Mouse (Mus musculus) hindbrain, postnatal 0 days (tissue): ENCODE data around the gene Rbms1. TPM values are rescaled to one million over a fixed set of nuclear protein-coding genes. Genes with fewer than 3 reads are reported as not detected.

ENCODE experiments used
- ATAC-seq: fragments of 200-750 bp; cut with Nextera tagmentation; 2 replicates; pipeline ENCODE4 v1.8.0; 2017; ENCODE audit warnings: mild to moderate bottlenecking, moderate TSS enrichment, moderate library complexity
- DNase-seq: peaks from one replicate; pipeline ENCODE4 v3.0.0-alpha.2; 2015; ENCODE audit warnings: low spot score
- H3K27ac ChIP-seq: fragments of 300-500 bp; sonication (generic); 2 replicates; pipeline ENCODE4 v1.5.1; 2014; ENCODE audit warnings: mild to moderate bottlenecking
- H3K27me3 ChIP-seq: fragments of 300-500 bp; sonication (generic); 2 replicates; pipeline ENCODE4 v1.6.1; 2014; ENCODE audit warnings: low read length, mixed read lengths; ENCODE audit not compliant: insufficient read depth
- H3K36me3 ChIP-seq: fragments of 300-500 bp; sonication (generic); 2 replicates; pipeline ENCODE4 v1.6.1; 2014; ENCODE audit warnings: low read length, mixed read lengths; ENCODE audit not compliant: insufficient read depth
- H3K4me1 ChIP-seq: fragments of 300-500 bp; sonication (generic); 2 replicates; pipeline ENCODE4 v1.6.1; 2014; ENCODE audit warnings: antibody characterized with exemption, low read length, mixed read lengths; ENCODE audit not compliant: insufficient read depth
- H3K4me2 ChIP-seq: fragments of 300-500 bp; sonication (generic); 2 replicates; pipeline ENCODE4 v1.6.1; 2014; ENCODE audit warnings: low read depth, mild to moderate bottlenecking, low read length, moderate library complexity, mixed read lengths
- H3K4me3 ChIP-seq: fragments of 300-500 bp; sonication (generic); 2 replicates; pipeline ENCODE4 v1.5.1; 2014; ENCODE audit warnings: low read length
- H3K9ac ChIP-seq: fragments of 300-500 bp; sonication (generic); replicated peaks from 2 replicates; pipeline ENCODE4 v1.6.1; 2014; ENCODE audit warnings: mild to moderate bottlenecking, low read length, moderate library complexity, mixed read lengths
- H3K9me3 ChIP-seq: fragments of 300-500 bp; sonication (generic); 2 replicates; pipeline ENCODE4 v1.6.1; 2016; ENCODE audit warnings: low read length, mixed read lengths
- CTCF ChIP-seq: IDR thresholded peaks from 2 replicates; pipeline ENCODE4 v1.5.1; 2016; ENCODE audit warnings: antibody characterized with exemption, control low read depth, low read depth
- WGBS: fragments of 180-500 bp; shearing (Covaris S2); extraction: QIAGEN DNeasy Blood & Tissue Kit; methylation state at CpG from one replicate; pipeline ENCODE4 v1.1.7; 2014; 5-methylcytosine and 5-hydroxymethylcytosine counted together
- polyA plus RNA-seq: library from polyadenylated mRNA; unstranded; fragments of >200 nt; fragmentation: Nextera tagmentation; extraction: Ambion mirVana; gene quantifications from 2 replicates; pipeline ENCODE4 v1.2.1, GENCODE M21; 2015
- total RNA-seq: library from RNA; depleted of rRNA; stranded (reverse); fragments of >200 nt; gene quantifications from 2 replicates; pipeline ENCODE4 v1.2.3, GENCODE M21; 2014

The Rbms1 gene
- total and polyA plus RNA-seq, 2 experiments from 2014 or later: 66.2 to 69.7 TPM

GRCm38 (mm10) chr2:60751274-60751673 lies 211.7 kb downstream of the Rbms1 start:
- no peak overlapping the region for H3K27ac ChIP-seq
- H3K4me3 ChIP-seq: no peak overlapping the region
- WGBS: 92% methylated on average over 9 of the region's 9 CpGs
- TF ChIP-seq CTCF: no peak
- H3K9ac ChIP-seq: no peak overlapping the region
- ATAC-seq (no peak), DNase-seq (no peak)
- no peaks in the 10 kb centered on the region for H3K4me1 ChIP-seq
- no peak overlapping the region for H3K4me2 ChIP-seq
- H3K9me3 ChIP-seq: no peaks in the 10 kb centered on the region
- H3K36me3 ChIP-seq: peaks cover 5% of the 10 kb centered on the region; the same call in 1 of the 2 replicates
- H3K27me3 ChIP-seq: no peaks in the 10 kb centered on the region

DNA sequence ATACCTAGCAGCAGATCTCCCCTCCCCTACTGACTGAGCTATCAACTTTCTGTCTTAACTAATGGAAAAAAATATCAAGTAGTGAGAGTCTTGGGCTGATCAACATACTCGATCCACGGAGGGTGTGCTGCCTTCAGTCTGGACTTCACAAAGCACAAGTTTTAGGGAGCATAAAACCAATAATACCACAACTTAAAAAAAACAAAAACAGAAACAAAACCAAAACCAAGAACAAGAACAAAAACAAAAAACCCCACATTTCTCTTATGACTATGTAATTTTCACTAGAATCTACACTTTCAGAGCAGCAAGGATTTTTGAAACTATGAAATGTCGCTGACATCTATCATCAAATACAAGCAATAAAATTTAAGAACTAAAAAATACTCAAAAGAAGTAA lies 212.4 kb downstream of the Rbms1 start:
- Histone ChIP-seq H3K27me3 (no peaks in the 10 kb centered on the region), H3K9ac (no peak overlapping the region), H3K4me3 (no peak overlapping the region), H3K4me1 (no peaks in the 10 kb centered on the region), H3K4me2 (no peak overlapping the region), H3K9me3 (no peaks in the 10 kb centered on the region), H3K27ac (no peak overlapping the region), H3K36me3 (peaks cover 5% of the 10 kb centered on the region; the same call in 1 of the 2 replicates)
- no peak for ATAC-seq
- 91% methylated on average over 3 of the region's 3 CpGs for WGBS
- no peak for TF ChIP-seq CTCF
- DNase-seq: no peak

DNA sequence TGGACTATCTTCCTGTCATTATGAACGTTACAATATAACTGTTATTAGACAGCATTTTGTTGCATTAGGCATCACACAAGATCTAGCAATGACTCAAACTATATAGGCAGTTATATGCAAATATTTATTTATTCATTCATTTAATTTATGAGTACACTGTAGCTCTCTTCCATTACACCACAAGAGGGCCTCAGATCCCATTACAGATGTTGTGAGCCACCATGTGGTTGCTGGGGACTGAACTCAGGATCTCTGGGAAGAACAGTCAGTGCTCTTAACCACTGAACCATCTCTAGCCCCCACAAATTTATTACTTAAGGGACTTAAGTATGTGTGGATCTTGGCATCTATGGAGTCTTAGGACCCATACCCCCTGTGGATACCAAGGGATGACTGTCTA lies 214.4 kb downstream of the Rbms1 start:
- no peak overlapping the region for H3K9ac ChIP-seq
- H3K4me2 ChIP-seq: no peak overlapping the region
- 91% methylated on average over 1 of the region's 1 CpGs for WGBS
- TF ChIP-seq CTCF: peak; percentile 52
- ATAC-seq (no peak), DNase-seq (no peak)
- H3K9me3 ChIP-seq: no peaks in the 10 kb centered on the region
- H3K27me3 ChIP-seq: no peaks in the 10 kb centered on the region
- H3K27ac ChIP-seq: no peak overlapping the region
- H3K36me3 ChIP-seq: no peaks in the 10 kb centered on the region; the same call in 1 of the 2 replicates
- no peak overlapping the region for H3K4me3 ChIP-seq
- H3K4me1 ChIP-seq: no peaks in the 10 kb centered on the region

GRCm38 (mm10) chr2:60747590-60747989 lies 215.4 kb downstream of the Rbms1 start:
- H3K27me3 ChIP-seq: no peaks in the 10 kb centered on the region
- no peak overlapping the region for H3K27ac ChIP-seq
- TF ChIP-seq CTCF: no peak
- ATAC-seq: peak; percentile 52; the same call in 1 of the 2 replicates
- H3K9ac ChIP-seq: no peak overlapping the region
- no peaks in the 10 kb centered on the region for H3K9me3 ChIP-seq
- H3K4me1 ChIP-seq: no peaks in the 10 kb centered on the region
- H3K4me3 ChIP-seq: no peak overlapping the region
- WGBS: 74% methylated on average over 3 of the region's 3 CpGs
- no peak for DNase-seq
- H3K4me2 ChIP-seq: no peak overlapping the region
- H3K36me3 ChIP-seq: no peaks in the 10 kb centered on the region

GRCm38 (mm10) chr2:60744674-60745073 lies 218.3 kb downstream of the Rbms1 start:
- ATAC-seq: peak; percentile 65
- DNase-seq: peak; percentile 39
- Histone ChIP-seq H3K9me3 (no peaks in the 10 kb centered on the region), H3K36me3 (no peaks in the 10 kb centered on the region), H3K4me3 (no peak overlapping the region), H3K4me2 (no peak overlapping the region), H3K27ac (no peak overlapping the region), H3K9ac (no peak overlapping the region), H3K4me1 (no peaks in the 10 kb centered on the region), H3K27me3 (no peaks in the 10 kb centered on the region)
- 39% methylated on average over 3 of the region's 3 CpGs for WGBS
- TF ChIP-seq CTCF: no peak

GRCm38 (mm10) chr2:60739389-60740137 lies 223.4 kb downstream of the Rbms1 start:
- WGBS: 78% methylated on average over 10 of the region's 10 CpGs
- TF ChIP-seq CTCF: no peak
- Histone ChIP-seq H3K36me3 (no peaks in the 10 kb centered on the region), H3K9me3 (no peaks in the 10 kb centered on the region), H3K27ac (no peak overlapping the region), H3K4me2 (no peak overlapping the region), H3K27me3 (no peaks in the 10 kb centered on the region), H3K4me3 (no peak overlapping the region), H3K9ac (no peak overlapping the region), H3K4me1 (no peaks in the 10 kb centered on the region)
- no peak for ATAC-seq
- DNase-seq: no peak

DNA sequence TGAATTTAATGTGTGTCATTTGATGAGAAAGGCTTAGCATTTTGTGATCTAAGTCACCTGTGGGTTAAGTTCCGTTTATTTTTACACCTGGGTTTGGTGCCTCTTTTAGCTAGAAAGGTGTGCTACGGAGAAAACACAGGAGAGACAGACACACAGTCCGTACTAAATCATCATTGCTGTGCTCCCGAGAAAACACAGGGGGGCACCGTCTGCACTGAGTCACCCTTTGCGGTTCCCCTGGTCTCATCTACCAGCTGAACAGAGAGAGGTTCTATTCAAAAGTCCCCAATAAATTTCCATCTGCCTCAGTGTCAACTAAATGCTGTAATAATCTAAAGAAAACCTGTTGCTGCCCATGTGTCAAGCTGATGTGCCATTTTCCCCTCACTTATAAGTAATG lies 232.1 kb downstream of the Rbms1 start:
- no peak for ATAC-seq
- Histone ChIP-seq H3K4me1 (no peaks in the 10 kb centered on the region), H3K9me3 (no peaks in the 10 kb centered on the region), H3K36me3 (no peaks in the 10 kb centered on the region), H3K9ac (no peak overlapping the region), H3K27ac (no peak overlapping the region), H3K4me3 (no peak overlapping the region), H3K27me3 (no peaks in the 10 kb centered on the region), H3K4me2 (no peak overlapping the region)
- WGBS: 54% methylated on average over 6 of the region's 6 CpGs
- no peak for DNase-seq
- TF ChIP-seq CTCF: no peak
